Mouse (Mus musculus): ENCODE data around the gene Sord.

GRCm38 (mm10) chr2:122191849-122192248, 42.7 kb upstream of the Sord start:
- TF ChIP-seq CTCF (IDR thresholded peaks at IDR 0.05; ENCODE audit: low read depth) (no peak), EP300 (IDR thresholded peaks at IDR 0.05; ENCODE audit: low read depth) (no peak)
